Mouse (Mus musculus) cortical plate, adult 2 months (tissue): Measurements from ENCODE around the gene Trim2.

ENCODE experiments used
- CTCF ChIP-seq: fragments of 200-500 bp; IDR thresholded peaks from 2 replicates; pipeline ENCODE4 v1.5.1; 2011; ENCODE audit warnings: mild to moderate bottlenecking, control low read depth, low read length; ENCODE audit not compliant: insufficient read depth; ENCODE audit errors: extremely low read depth
- POLR2A ChIP-seq: fragments of 200-500 bp; IDR thresholded peaks from 2 replicates; pipeline ENCODE4 v1.6.1; 2011; ENCODE audit warnings: mild to moderate bottlenecking, low read length, control low read depth; ENCODE audit not compliant: insufficient read depth; ENCODE audit errors: extremely low read depth

DNA sequence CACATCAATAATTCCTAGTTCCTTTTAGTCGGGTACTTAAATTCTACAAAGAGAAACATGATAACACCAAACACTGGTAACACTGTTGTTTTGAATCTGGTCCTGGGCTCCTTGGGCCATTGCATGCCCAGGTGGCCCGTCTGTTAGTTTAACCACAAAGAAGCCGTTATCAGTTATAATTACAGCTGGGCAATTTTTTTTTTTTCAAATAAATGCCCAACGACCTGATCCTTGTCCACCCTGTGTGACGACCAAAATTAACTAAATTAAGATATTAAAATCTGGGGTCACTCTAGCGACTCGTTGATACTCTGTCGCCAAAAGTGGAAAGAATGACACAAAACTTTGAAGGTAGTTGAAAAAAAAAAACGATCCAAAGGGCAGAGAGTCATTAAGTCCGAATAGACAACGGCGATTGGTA, 151.9 kb downstream of the Trim2 start:
- TF ChIP-seq CTCF (no peak), POLR2A (no peak)
